Mouse (Mus musculus): Measurements from ENCODE around the gene Pdzk1.

Gene Pdzk1

GRCm38 (mm10) chr3:96828984-96829383 lies at the start of gene Pdzk1, which contains the start of gene Cd160:
Gene Pdzk1, plus strand, starts transcription at chr3:96829284.
Gene Cd160, minus strand, starts transcription at chr3:96829351.
- in situ Hi-C loops (cut with MboI; ENCODE audit: low sequenced_read_pairs), result no loop called here

DNA sequence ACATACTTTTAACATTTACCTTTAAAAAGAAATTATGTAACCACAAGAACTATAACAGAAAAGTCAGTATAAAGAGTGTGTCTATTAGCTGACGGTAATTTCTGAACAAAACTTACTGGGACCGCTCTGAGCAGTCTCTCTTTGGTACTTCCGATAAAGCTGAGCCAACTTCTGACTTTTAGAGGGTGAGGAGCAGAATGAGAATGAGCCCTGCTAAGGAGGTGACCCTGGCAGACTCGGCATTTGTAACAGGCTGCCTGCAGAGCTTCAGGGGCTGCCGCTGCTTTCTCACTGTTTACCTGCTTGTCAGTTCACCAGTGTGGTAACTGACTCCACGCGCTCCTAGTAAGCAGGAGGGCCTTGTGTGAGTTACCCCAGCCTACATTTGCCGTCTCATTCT lies 46.8 kb upstream of the Pdzk1 start:
- in situ Hi-C loops (cut with MboI; ENCODE audit: low sequenced_read_pairs), result no loop called here

DNA sequence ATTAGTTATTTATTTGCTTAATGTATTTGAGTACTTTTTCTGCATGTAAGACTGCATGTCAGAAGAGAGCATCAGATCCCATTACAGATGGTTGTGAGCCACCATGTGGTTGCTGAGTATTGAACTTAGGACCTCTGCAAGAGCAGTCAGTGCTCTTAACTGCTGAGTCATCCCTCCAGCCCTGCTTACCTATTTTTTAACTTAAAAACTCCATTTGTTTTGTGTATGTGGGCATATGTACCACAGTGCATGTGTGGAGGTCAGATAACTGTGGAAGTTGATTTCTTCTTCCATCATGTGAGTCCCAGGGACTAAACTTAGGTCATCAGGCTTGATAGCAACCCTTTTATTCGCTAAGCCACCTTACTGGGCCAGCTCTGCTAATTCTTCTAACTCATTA lies 41.3 kb upstream of the Pdzk1 start:
- in situ Hi-C loops (cut with MboI; ENCODE audit: low sequenced_read_pairs), result no loop called here

DNA sequence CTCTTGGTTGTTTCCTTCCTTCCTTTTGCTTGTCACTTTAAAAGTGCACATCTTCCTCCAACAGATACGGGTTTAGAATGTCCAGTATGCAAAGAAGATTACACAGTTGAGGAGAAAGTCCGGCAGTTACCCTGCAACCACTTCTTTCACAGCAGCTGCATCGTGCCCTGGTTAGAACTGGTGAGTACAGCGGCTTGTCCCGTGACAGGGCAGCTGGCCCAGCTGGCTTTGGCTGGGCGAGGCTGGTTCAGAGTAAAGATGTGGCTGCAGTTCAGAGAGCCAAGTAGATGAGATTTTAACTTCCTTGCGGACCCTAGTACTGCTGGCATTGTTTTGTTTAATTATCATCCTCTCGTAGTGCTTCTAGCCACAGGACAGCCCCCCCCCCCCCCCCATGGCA lies 40.6 kb upstream of the Pdzk1 start:
- in situ Hi-C loops (cut with MboI; ENCODE audit: low sequenced_read_pairs), result no loop called here

- in situ Hi-C loops (cut with MboI; ENCODE audit: low sequenced_read_pairs), result no loop called here
These were observed 28.8 kb upstream of the Pdzk1 start for GRCm38 (mm10) chr3:96800254-96800653.

DNA sequence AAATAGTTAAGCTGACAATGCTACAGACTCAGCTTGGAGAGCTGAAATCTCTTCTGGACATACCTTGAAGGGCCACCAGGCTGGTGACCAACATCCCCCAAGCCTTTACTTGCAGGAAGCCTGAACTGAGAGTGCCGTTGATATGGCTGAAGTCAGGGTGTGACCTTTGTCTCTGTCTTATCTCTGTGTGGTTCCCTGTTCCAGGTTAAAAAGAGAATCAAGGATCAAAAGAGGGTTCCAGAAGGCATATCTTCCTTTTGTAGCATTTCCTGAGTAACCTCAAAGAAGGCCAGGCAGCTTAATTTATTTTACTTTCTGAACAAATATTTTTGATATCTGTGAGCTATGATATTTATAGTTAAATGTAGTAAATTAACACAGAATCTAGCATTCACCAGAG lies 26.9 kb upstream of the Pdzk1 start:
- in situ Hi-C loops (cut with MboI; ENCODE audit: low sequenced_read_pairs), result no loop called here

GRCm38 (mm10) chr3:96808136-96808535 lies 20.9 kb upstream of the Pdzk1 start:
- in situ Hi-C loops (cut with MboI; ENCODE audit: low sequenced_read_pairs), result no loop called here

DNA sequence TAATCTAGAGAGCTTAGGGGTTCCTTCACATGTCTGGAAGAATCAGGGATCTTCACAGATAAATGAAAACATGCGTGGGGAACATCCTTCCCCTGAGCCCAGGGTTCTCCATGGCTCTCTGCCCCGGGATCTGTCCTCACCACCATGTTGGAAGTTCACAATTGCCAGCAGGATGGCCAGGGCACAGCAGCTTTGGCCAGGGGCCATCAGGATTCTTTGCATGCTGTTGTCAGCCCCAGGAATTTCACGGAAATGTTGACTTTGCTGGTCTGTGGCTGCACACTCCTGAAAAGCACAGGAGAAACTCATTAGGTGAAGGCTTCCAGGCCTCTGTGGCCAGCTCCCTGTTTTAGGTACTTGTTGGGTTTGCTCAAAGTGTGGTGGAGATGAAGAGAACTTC lies 20.4 kb upstream of the Pdzk1 start:
- in situ Hi-C loops (cut with MboI; ENCODE audit: low sequenced_read_pairs), result no loop called here

GRCm38 (mm10) chr3:96811232-96811631 lies 17.9 kb upstream of the Pdzk1 start:
- in situ Hi-C loops (cut with MboI; ENCODE audit: low sequenced_read_pairs), result no loop called here

DNA sequence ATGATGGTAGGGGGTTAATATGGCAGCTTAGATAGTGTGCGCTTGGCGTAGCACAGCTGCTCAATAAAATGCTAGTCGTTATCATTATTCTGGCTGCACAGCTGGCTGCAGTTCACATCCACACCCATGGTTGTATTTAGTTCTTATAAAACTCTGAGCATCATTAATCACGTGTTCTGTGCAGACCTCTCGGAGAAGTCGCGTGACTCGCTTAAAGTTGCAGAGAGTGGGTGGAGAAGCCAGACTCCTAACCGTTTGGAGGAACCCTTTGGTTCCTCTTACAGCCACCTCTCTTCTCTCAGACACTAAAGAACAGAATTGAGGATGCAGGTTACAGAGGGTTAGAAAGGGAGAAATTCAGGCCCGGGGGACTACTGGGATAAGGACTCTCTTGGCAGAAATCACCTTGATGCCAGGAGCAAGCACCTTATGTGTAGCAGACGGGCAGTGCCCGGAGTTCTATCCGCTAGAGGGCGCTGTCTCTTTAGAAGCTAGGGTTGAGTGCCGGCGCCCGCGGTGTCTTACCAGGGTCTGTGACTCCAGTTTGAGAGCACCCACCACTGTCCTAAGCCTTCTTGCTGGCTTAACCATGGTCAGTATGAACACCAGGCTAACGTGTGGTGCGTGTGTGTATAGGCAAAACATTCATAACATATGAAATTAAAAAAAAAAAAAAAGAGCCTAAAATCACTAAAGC lies 16.5 kb upstream of the Pdzk1 start:
- in situ Hi-C loops (cut with MboI; ENCODE audit: low sequenced_read_pairs), result no loop called here

DNA sequence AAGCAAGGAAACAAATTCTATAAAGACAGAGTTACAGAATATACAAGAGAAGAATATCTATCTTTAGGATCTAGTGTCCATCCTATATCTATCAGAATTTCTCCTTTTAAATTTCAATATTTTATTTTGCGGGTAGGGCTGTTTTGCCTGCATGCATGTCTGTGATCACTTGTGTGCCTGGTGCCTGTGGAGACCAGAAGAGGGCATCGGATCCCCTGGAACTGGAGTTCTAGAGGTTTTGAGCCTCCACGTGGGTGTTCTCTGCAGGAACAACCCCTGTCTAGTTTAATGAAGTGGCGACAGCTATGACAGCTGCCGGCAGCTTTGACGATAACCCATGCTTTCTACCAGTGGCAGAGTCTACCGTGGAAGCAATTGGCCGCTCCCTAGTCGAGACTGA lies 16.0 kb upstream of the Pdzk1 start:
- in situ Hi-C loops (cut with MboI; ENCODE audit: low sequenced_read_pairs), result no loop called here

- in situ Hi-C loops (cut with MboI; ENCODE audit: low sequenced_read_pairs), result no loop called here
These were observed 15.4 kb upstream of the Pdzk1 start for GRCm38 (mm10) chr3:96813591-96814244.

DNA sequence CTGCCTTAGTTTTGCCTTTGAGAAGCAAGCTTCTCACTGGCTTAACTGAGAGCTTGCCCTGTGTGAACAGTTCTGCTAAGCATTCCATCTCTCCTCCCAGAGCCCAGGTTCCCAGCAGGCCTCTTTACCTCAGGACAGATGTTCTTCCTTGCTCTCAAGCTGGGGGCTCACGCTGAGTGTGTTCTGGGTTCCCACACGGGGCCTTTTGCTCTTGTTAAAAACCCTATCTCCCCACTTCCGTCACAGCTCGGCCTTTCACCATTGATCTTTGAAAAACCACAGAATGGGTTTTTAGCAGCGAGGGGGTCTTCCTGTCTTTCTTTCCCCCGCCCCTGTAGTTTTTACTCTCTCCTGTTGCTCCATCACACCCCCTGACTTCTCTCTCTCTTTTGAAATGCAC lies 14.7 kb upstream of the Pdzk1 start:
- in situ Hi-C loops (cut with MboI; ENCODE audit: low sequenced_read_pairs), result no loop called here

DNA sequence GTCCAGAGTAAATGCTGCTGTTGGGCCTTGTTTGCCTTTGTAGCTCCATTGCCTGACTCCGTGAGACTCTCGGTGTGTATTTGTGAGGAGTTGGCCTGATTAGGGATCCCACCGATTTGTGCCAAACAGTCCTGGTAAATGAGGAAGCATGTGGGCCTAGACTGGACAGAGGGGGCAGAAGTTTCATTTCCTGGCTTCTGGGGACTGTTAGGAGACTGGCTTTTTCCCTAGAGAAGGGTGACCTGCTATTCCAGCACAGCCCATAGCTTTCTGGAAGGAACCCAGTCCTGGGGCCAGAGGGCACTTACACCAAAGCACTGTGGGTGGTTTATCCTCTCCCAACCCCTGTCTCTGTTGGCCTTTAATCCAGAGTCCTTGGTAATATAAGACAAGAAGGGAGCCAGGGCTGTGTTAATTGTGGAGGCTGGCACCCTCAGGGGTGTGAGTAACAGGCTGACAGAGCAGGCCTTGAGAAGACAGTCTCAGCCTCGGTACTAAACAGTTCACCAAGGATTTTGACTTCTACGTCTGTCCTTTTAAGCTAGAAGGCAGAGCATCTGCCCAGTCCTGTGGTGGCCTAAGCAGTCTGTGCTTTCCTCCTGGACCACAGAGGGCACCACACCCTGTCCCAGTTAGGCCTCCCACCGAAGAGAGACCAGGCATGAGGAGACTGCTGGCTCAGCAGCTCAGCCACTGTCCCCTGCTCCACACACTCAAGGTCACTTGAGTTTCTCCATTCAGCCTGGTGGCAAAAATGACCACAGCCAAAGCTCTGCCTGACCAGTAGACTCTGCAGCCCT lies 8.8 kb upstream of the Pdzk1 start:
- in situ Hi-C loops (cut with MboI; ENCODE audit: low sequenced_read_pairs), result no loop called here

GRCm38 (mm10) chr3:96821581-96821980 lies 7.5 kb upstream of the Pdzk1 start:
- in situ Hi-C loops (cut with MboI; ENCODE audit: low sequenced_read_pairs), result no loop called here

- in situ Hi-C loops (cut with MboI; ENCODE audit: low sequenced_read_pairs), result no loop called here
These were observed 5.4 kb upstream of the Pdzk1 start for GRCm38 (mm10) chr3:96823701-96824100.

DNA sequence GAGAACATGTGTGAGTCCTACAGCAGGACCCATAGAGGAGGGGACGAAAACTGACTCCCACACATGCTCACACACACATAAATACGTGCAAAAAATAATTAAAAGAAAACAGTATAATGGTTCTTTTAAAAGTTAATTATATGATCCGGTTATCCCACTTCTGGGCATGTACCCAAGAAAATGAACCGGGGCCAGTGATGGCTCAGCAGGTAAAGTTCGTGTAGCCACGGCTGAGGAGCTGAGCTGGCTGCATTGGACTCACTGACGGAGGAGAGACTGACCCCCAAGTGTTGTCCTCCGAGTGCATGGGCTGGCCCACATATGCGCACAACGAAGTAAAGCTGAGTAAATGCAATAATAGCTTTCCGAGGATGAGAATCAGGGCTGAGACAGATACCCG lies 4.5 kb upstream of the Pdzk1 start:
- in situ Hi-C loops (cut with MboI; ENCODE audit: low sequenced_read_pairs), result no loop called here

DNA sequence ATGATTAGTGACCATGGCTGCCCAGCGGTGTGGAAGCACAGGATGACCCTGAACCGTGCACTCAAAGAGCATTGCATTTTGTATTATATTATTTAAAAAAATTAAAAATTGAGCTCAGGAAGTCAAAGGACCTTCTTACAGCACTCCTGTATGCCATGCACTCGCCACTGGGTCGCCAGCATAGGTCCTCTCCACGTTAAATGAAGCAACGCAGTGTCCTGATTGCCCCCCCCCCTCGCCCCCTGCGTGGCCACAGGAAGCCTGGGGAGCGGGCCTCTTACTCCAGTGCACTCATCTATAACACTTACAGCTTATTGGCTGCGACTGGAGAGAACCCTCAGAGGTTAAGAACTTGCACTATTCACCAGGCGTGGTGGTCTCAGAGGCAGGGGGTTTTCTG lies 3.8 kb upstream of the Pdzk1 start:
- in situ Hi-C loops (cut with MboI; ENCODE audit: low sequenced_read_pairs), result no loop called here

DNA sequence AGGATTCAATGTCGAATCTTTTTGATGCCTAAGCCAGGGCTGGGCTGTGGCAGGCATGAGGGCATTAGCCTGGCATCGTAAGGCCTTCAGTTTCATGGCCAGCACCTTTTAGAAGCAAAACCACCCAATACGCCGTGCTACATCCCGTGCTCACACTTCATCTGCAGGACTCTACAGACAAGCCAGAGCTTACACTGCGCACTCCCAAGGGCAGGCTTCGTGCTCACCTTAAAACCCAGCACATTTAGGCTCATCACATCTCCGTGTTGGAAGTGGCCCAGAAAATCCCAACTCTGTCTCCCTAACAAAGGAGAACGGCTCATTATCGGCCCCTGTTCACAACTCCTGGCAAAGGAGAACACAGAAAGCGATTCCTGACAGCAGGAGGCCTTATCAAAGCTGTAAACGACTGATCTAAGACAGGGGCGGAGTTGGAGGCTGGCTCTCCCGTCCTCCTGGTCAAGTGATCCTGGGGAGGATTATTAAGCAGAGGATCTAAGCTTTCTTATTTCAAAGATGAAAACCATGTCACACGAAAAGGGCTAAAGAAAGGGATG lies 698 bp upstream of the Pdzk1 start:
- in situ Hi-C loops (cut with MboI; ENCODE audit: low sequenced_read_pairs), result no loop called here

- in situ Hi-C loops (cut with MboI; ENCODE audit: low sequenced_read_pairs), result no loop called here
These were observed 772 bp downstream of the Pdzk1 start for GRCm38 (mm10) chr3:96829856-96830255.

DNA sequence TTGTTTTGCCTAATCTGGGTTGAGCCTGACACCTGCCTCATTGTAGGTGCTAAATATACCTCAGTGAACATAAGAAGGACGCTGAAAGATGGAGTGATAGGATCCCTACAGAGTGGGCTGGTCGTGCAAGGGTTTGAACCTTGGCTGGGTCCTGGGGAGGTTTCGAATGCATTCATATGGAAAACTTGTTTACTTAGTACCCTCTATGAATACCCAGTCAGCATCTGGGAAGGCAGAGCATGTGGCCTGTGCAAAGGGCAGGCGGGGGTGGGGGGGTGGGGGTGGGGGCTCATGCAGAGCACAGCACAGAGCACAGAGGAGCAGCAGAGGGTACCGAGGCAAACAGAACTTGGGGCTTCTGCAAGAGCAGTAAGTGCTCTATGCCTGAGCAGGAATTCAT lies 3.8 kb downstream of the Pdzk1 start:
- in situ Hi-C loops (cut with MboI; ENCODE audit: low sequenced_read_pairs), result no loop called here

Measured in CH12F3 (cell line).